Mouse (Mus musculus): ENCODE data around the gene Tesk1. TPM values are rescaled to one million over a fixed set of nuclear protein-coding genes. Genes with fewer than 3 reads are reported as not detected.

The Tesk1 gene
- total and polyA plus RNA-seq, 2 experiments from 2014 or later: 5.1 to 55.5 TPM

GRCm38 (mm10) chr4:43456470-43456869 is 14.7 kb downstream of the Tesk1 start:
- no peak overlapping the region for H3K27ac ChIP-seq (ENCODE audit: low read depth)
- H3K4me2 ChIP-seq (ENCODE audit: low read depth, low read length): no peak overlapping the region
- DNase-seq (ENCODE audit: low spot score) (no peak), ATAC-seq (ENCODE audit: insufficient read depth, low read depth) (no peak)
- H3K4me3 ChIP-seq (ENCODE audit: low read depth, low read length): no peak overlapping the region
- no peaks in the 10 kb centered on the region for H3K36me3 ChIP-seq (replicated peaks; ENCODE audit: control insufficient read depth, insufficient read depth, low read length)
- TF ChIP-seq EP300 (IDR thresholded peaks at IDR 0.05; ENCODE audit: low read depth): no peak
- no peak for TF ChIP-seq CTCF (IDR thresholded peaks at IDR 0.05; ENCODE audit: low read depth)
- H3K9me3 ChIP-seq (replicated peaks; ENCODE audit: control insufficient read depth, low read length): no peaks in the 10 kb centered on the region
- H3K4me1 ChIP-seq (ENCODE audit: control insufficient read depth, insufficient read depth): peaks cover 9% of the 10 kb centered on the region; the same call in 1 of the 2 replicates
- 32% methylated on average over 4 of the region's 4 CpGs for WGBS
- peaks cover 44% of the 10 kb centered on the region for H3K27me3 ChIP-seq (ENCODE audit: control insufficient read depth, insufficient read depth, low read length)
- H3K9ac ChIP-seq (replicated peaks; ENCODE audit: low read depth, low read length): no peak overlapping the region

DNA sequence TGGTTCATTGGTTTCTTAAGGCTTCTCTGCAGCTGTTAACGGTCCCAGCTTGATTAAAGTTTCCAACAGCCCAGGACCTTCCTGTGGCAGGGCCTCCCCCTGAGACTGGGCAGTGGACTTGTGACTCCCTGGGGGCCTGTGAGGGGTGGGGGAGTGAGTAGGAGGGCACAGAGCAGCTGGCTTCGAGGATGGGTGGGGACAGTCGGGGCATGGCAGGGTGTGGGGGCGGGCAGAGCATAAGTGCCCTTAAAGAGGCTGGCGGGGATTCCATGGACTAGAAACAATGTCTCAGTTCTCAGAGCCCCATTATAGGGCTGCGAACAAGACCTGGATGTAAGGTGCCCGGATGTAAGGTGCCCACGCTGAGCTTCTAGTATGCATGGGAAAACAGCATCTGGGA is 15.4 kb downstream of the Tesk1 start:
- no peaks in the 10 kb centered on the region for H3K36me3 ChIP-seq (replicated peaks; ENCODE audit: control insufficient read depth, insufficient read depth, low read length)
- H3K9me3 ChIP-seq (replicated peaks; ENCODE audit: control insufficient read depth, low read length): no peaks in the 10 kb centered on the region
- H3K4me2 ChIP-seq (ENCODE audit: low read depth, low read length): no peak overlapping the region
- peaks cover 37% of the 10 kb centered on the region for H3K27me3 ChIP-seq (ENCODE audit: control insufficient read depth, insufficient read depth, low read length)
- no peak overlapping the region for H3K27ac ChIP-seq (ENCODE audit: low read depth)
- WGBS: 22% methylated on average over 8 of the region's 8 CpGs
- ATAC-seq (ENCODE audit: insufficient read depth, low read depth) (no peak), DNase-seq (ENCODE audit: low spot score) (no peak)
- H3K4me1 ChIP-seq (ENCODE audit: control insufficient read depth, insufficient read depth): peaks cover 7% of the 10 kb centered on the region; the same call in 1 of the 2 replicates
- TF ChIP-seq EP300 (IDR thresholded peaks at IDR 0.05; ENCODE audit: low read depth): no peak
- no peak for TF ChIP-seq CTCF (IDR thresholded peaks at IDR 0.05; ENCODE audit: low read depth)
- no peak overlapping the region for H3K9ac ChIP-seq (replicated peaks; ENCODE audit: low read depth, low read length)
- H3K4me3 ChIP-seq (ENCODE audit: low read depth, low read length): no peak overlapping the region

- H3K4me1 ChIP-seq (ENCODE audit: control insufficient read depth, insufficient read depth): no peaks in the 10 kb centered on the region
- no peak overlapping the region for H3K27ac ChIP-seq (ENCODE audit: low read depth)
- TF ChIP-seq EP300 (IDR thresholded peaks at IDR 0.05; ENCODE audit: low read depth) (no peak), CTCF (IDR thresholded peaks at IDR 0.05; ENCODE audit: low read depth) (no peak)
- ATAC-seq (ENCODE audit: insufficient read depth, low read depth) (no peak), DNase-seq (ENCODE audit: low spot score) (no peak)
- 74% methylated on average over 5 of the region's 5 CpGs for WGBS
- H3K4me2 ChIP-seq (ENCODE audit: low read depth, low read length): no peak overlapping the region
- no peaks in the 10 kb centered on the region for H3K9me3 ChIP-seq (replicated peaks; ENCODE audit: control insufficient read depth, low read length)
- H3K9ac ChIP-seq (replicated peaks; ENCODE audit: low read depth, low read length): no peak overlapping the region
- no peak overlapping the region for H3K4me3 ChIP-seq (ENCODE audit: low read depth, low read length)
- H3K36me3 ChIP-seq (replicated peaks; ENCODE audit: control insufficient read depth, insufficient read depth, low read length): no peaks in the 10 kb centered on the region
- no peaks in the 10 kb centered on the region for H3K27me3 ChIP-seq (ENCODE audit: control insufficient read depth, insufficient read depth, low read length)
Measured at GRCm38 (mm10) chr4:43463102-43463501, 21.4 kb downstream of the Tesk1 start.

GRCm38 (mm10) chr4:43465935-43466334 is 24.2 kb downstream of the Tesk1 start:
- TF ChIP-seq CTCF (IDR thresholded peaks at IDR 0.05; ENCODE audit: low read depth): no peak
- TF ChIP-seq EP300 (IDR thresholded peaks at IDR 0.05; ENCODE audit: low read depth): no peak
- H3K4me2 ChIP-seq (ENCODE audit: low read depth, low read length): no peak overlapping the region

GRCm38 (mm10) chr4:43466872-43467271 is 25.1 kb downstream of the Tesk1 start:
- DNase-seq (ENCODE audit: low spot score): no peak
- no peak overlapping the region for H3K9ac ChIP-seq (replicated peaks; ENCODE audit: low read depth, low read length)
- no peaks in the 10 kb centered on the region for H3K36me3 ChIP-seq (replicated peaks; ENCODE audit: control insufficient read depth, insufficient read depth, low read length)
- WGBS: 78% methylated on average over 7 of the region's 7 CpGs
- no peak for TF ChIP-seq EP300 (IDR thresholded peaks at IDR 0.05; ENCODE audit: low read depth)
- TF ChIP-seq CTCF (IDR thresholded peaks at IDR 0.05; ENCODE audit: low read depth): no peak
- H3K27me3 ChIP-seq (ENCODE audit: control insufficient read depth, insufficient read depth, low read length): no peaks in the 10 kb centered on the region
- no peak overlapping the region for H3K27ac ChIP-seq (ENCODE audit: low read depth)
- H3K4me3 ChIP-seq (ENCODE audit: low read depth, low read length): no peak overlapping the region
- H3K4me2 ChIP-seq (ENCODE audit: low read depth, low read length): no peak overlapping the region
- H3K4me1 ChIP-seq (ENCODE audit: control insufficient read depth, insufficient read depth): no peaks in the 10 kb centered on the region
- H3K9me3 ChIP-seq (replicated peaks; ENCODE audit: control insufficient read depth, low read length): no peaks in the 10 kb centered on the region
- no peak for ATAC-seq (ENCODE audit: insufficient read depth, low read depth)

More at GRCm38 (mm10) chr4:43465935-43466334, 24.2 kb downstream of the Tesk1 start:
- H3K4me3 ChIP-seq (ENCODE audit: low read depth, low read length): no peak overlapping the region
- H3K9ac ChIP-seq (replicated peaks; ENCODE audit: low read depth, low read length): no peak overlapping the region
- ATAC-seq (ENCODE audit: insufficient read depth, low read depth): no peak
- no peaks in the 10 kb centered on the region for H3K4me1 ChIP-seq (ENCODE audit: control insufficient read depth, insufficient read depth)
- H3K27ac ChIP-seq (ENCODE audit: low read depth): no peak overlapping the region
- H3K27me3 ChIP-seq (ENCODE audit: control insufficient read depth, insufficient read depth, low read length): no peaks in the 10 kb centered on the region
- no peaks in the 10 kb centered on the region for H3K36me3 ChIP-seq (replicated peaks; ENCODE audit: control insufficient read depth, insufficient read depth, low read length)
- 82% methylated on average over 6 of the region's 6 CpGs for WGBS
- H3K9me3 ChIP-seq (replicated peaks; ENCODE audit: control insufficient read depth, low read length): no peaks in the 10 kb centered on the region
- DNase-seq (ENCODE audit: low spot score): no peak

DNA sequence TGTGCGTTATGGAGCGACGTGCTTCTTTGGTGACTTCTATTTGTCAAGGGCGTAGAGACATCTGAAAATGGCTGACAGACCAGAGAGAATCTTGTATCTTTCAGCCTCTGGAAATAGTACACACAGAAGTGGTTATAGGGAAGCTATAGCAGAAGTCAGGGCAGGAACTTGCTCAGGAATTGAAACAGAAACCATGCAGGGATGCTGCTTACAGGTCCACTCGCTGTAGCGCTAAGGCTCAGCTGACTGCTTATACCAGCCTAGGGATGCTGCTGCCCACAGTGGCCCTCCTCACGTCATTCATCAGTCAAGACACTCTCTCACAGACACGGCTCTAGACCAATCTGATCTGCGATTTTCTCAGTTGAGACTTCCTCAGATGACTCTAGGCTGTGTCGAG is 28.6 kb downstream of the Tesk1 start:
- no peak overlapping the region for H3K27ac ChIP-seq (ENCODE audit: low read depth)
- ATAC-seq (ENCODE audit: insufficient read depth, low read depth): no peak
- no peak overlapping the region for H3K9ac ChIP-seq (replicated peaks; ENCODE audit: low read depth, low read length)
- no peaks in the 10 kb centered on the region for H3K27me3 ChIP-seq (ENCODE audit: control insufficient read depth, insufficient read depth, low read length)
- TF ChIP-seq CTCF (IDR thresholded peaks at IDR 0.05; ENCODE audit: low read depth): no peak
- TF ChIP-seq EP300 (IDR thresholded peaks at IDR 0.05; ENCODE audit: low read depth): no peak
- no peaks in the 10 kb centered on the region for H3K4me1 ChIP-seq (ENCODE audit: control insufficient read depth, insufficient read depth)
- H3K4me2 ChIP-seq (ENCODE audit: low read depth, low read length): no peak overlapping the region
- no peak for DNase-seq (ENCODE audit: low spot score)
- no peaks in the 10 kb centered on the region for H3K36me3 ChIP-seq (replicated peaks; ENCODE audit: control insufficient read depth, insufficient read depth, low read length)
- H3K4me3 ChIP-seq (ENCODE audit: low read depth, low read length): no peak overlapping the region
- H3K9me3 ChIP-seq (replicated peaks; ENCODE audit: control insufficient read depth, low read length): no peaks in the 10 kb centered on the region
- 86% methylated on average over 10 of the region's 10 CpGs for WGBS
